Mouse (Mus musculus) spleen, adult 10 weeks (tissue): ENCODE results near the gene Pgghg. TPM values are rescaled to one million over a fixed set of nuclear protein-coding genes. Genes with fewer than 3 reads are reported as not detected.

ENCODE experiments used
- polyA plus RNA-seq: library from polyadenylated mRNA; stranded (reverse); fragments of 350-450 nt; fragmentation: Illumina TruSeq; extraction: RNeasy Lipid Tissue Mini Kit (QIAGEN cat#74804); gene quantifications from one replicate; pipeline ENCODE4 v1.2.3, GENCODE M21; 2015; ENCODE audit warnings: low replicate concordance; ENCODE audit not compliant: insufficient read depth

The Pgghg gene
- 11.0 TPM for polyA plus RNA-seq

GRCm38 (mm10) chr7:140941222-140942051 is at the start of gene Pgghg:
TSS of gene Pgghg (plus strand) at chr7:140941391.

GRCm38 (mm10) chr7:140900220-140900619 is 41.0 kb upstream of the Pgghg start, which contains the start of gene Cox8b:
TSS of gene Cox8b (minus strand) at chr7:140900446.

GRCm38 (mm10) chr7:140920418-140921029 is 20.7 kb upstream of the Pgghg start, which contains the start of gene Nlrp6:
TSS of gene Nlrp6 (plus strand) at chr7:140920902.

GRCm38 (mm10) chr7:140949824-140950530 is 8.8 kb downstream of the Pgghg start, which contains the start of gene Ifitm5:
TSS of gene Ifitm5 (minus strand) at chr7:140950291.

GRCm38 (mm10) chr7:140955758-140956555 is 14.8 kb downstream of the Pgghg start, which contains the start of the genes Gm45717 and Ifitm2:
TSS of gene Gm45717 (minus strand) at chr7:140955937.
TSS of gene Ifitm2 (minus strand) at chr7:140955987.

GRCm38 (mm10) chr7:140966921-140967320 is 25.7 kb downstream of the Pgghg start, which contains the start of gene Ifitm1:
TSS of gene Ifitm1 (plus strand) at chr7:140967221.

Other genes with a start within 250 kb of the Pgghg start
- not detected for gene Olfr541, start 244.1 kb upstream of the Pgghg start, polyA plus RNA-seq
- gene Cyp2e1, start 177.7 kb upstream of the Pgghg start, polyA plus RNA-seq = 5.1 TPM
- 0.75 TPM for gene Syce1, start 153.5 kb upstream of the Pgghg start, polyA plus RNA-seq
- gene Zfp941, start 119.2 kb upstream of the Pgghg start, polyA plus RNA-seq = not detected
- not detected for gene Urah, start 106.4 kb upstream of the Pgghg start, polyA plus RNA-seq
- gene Scgb1c1, start 95.8 kb upstream of the Pgghg start, polyA plus RNA-seq = not detected
- not detected for gene Odf3, start 93.6 kb upstream of the Pgghg start, polyA plus RNA-seq
- gene Gm45785, start 85.1 kb upstream of the Pgghg start, polyA plus RNA-seq = not detected
- gene Ric8a, start 84.4 kb upstream of the Pgghg start, polyA plus RNA-seq = 50.8 TPM
- gene Bet1l, start 83.8 kb upstream of the Pgghg start, polyA plus RNA-seq = 16.2 TPM
- 119 TPM for gene Psmd13, start 59.4 kb upstream of the Pgghg start, polyA plus RNA-seq
- gene Sirt3, start 59.1 kb upstream of the Pgghg start, polyA plus RNA-seq = 10.2 TPM
- not detected for gene Cox8b, start 40.9 kb upstream of the Pgghg start, polyA plus RNA-seq
- gene Nlrp6, start 20.5 kb upstream of the Pgghg start, polyA plus RNA-seq = 0.07 TPM
- 0.47 TPM for gene Ifitm5, start 8.9 kb downstream of the Pgghg start, polyA plus RNA-seq
- gene Gm45717, start 14.5 kb downstream of the Pgghg start, polyA plus RNA-seq = not detected
- 142 TPM for gene Ifitm2, start 14.6 kb downstream of the Pgghg start, polyA plus RNA-seq
- 72.5 TPM for gene Ifitm1, start 25.8 kb downstream of the Pgghg start, polyA plus RNA-seq
- gene Ifitm3, start 69.4 kb downstream of the Pgghg start, polyA plus RNA-seq = 262 TPM
- gene Ifitm6, start 76.5 kb downstream of the Pgghg start, polyA plus RNA-seq = 60.0 TPM
- gene Gm17387, start 87.7 kb downstream of the Pgghg start, polyA plus RNA-seq = not detected
- 0.21 TPM for gene B4galnt4, start 119.7 kb downstream of the Pgghg start, polyA plus RNA-seq
- 14.6 TPM for gene Pkp3, start 136.8 kb downstream of the Pgghg start, polyA plus RNA-seq
- 22.3 TPM for gene Sigirr, start 159.2 kb downstream of the Pgghg start, polyA plus RNA-seq
- gene Ano9, start 176.4 kb downstream of the Pgghg start, polyA plus RNA-seq = not detected
- gene Ptdss2, start 181.0 kb downstream of the Pgghg start, polyA plus RNA-seq = 20.3 TPM
- 38.6 TPM for gene Rnh1, start 231.5 kb downstream of the Pgghg start, polyA plus RNA-seq